Mouse (Mus musculus) MEL (cell line): ENCODE measurements around the gene Atp5b. TPM values are rescaled to one million over a fixed set of nuclear protein-coding genes. Genes with fewer than 3 reads are reported as not detected.
A peak's percentile ranks its signal among the peaks of the same experiment; 100 is the strongest.
"Not testable (repeated sequence)": the region's sequence is repeated elsewhere in the genome, so short reads cannot be mapped to it uniquely, and the experiment has no call there.

Experiments
- DNase-seq: peaks from one replicate; pipeline ENCODE4 v3.0.0; 2011; ENCODE audit warnings: low read depth, low spot score
- H3K27ac ChIP-seq: 2 replicates; pipeline ENCODE4 v1.5.1; 2012; ENCODE audit warnings: low read depth, mild to moderate bottlenecking, control low read depth, low read length, moderate library complexity; ENCODE audit not compliant: control insufficient read depth
- H3K27me3 ChIP-seq, 2 experiments: fragments of 150-350 bp in 1 of 2; sonication (generic) in 1 of 2; 2 replicates each; pipeline ENCODE4 v1.6.1; 2012; ENCODE audit warnings: low read length in 2 of 2, mild to moderate bottlenecking in 2 of 2, improper control_type of control experiment in 1 of 2, moderate library complexity in 1 of 2; ENCODE audit not compliant: insufficient read depth in 2 of 2, control insufficient read depth in 1 of 2
- H3K36me3 ChIP-seq, 2 experiments: 2 replicates each; pipeline ENCODE4 v1.6.1; 2012 to 2014; ENCODE audit warnings: low read length in 2 of 2, improper control_type of control experiment in 1 of 2, inconsistent platforms in 1 of 2, mild to moderate bottlenecking in 1 of 2; ENCODE audit not compliant: insufficient read depth in 2 of 2, control insufficient read depth in 1 of 2
- H3K4me1 ChIP-seq, 2 experiments: fragments of 150-350 bp in 1 of 2; sonication (generic) in 1 of 2; 2 replicates each; pipeline ENCODE4 v1.6.1; 2012; ENCODE audit warnings: low read length in 2 of 2, improper control_type of control experiment in 1 of 2, mild to moderate bottlenecking in 1 of 2; ENCODE audit not compliant: insufficient read depth in 2 of 2, control insufficient read depth in 1 of 2
- H3K4me3 ChIP-seq, 2 experiments: fragments of 150-350 bp in 1 of 2; sonication (generic) in 1 of 2; 2 replicates each; pipeline ENCODE4 v1.5.1; 2012; ENCODE audit warnings: low read depth in 2 of 2, low read length in 2 of 2, mild to moderate bottlenecking in 2 of 2, moderate library complexity in 2 of 2, control low read depth in 1 of 2, improper control_type of control experiment in 1 of 2; ENCODE audit not compliant: control insufficient read depth in 1 of 2, insufficient read depth in 1 of 2
- H3K79me2 ChIP-seq: 2 replicates; pipeline ENCODE4 v1.6.1; 2012; ENCODE audit warnings: mild to moderate bottlenecking, low read length, moderate library complexity; ENCODE audit not compliant: control insufficient read depth, poor library complexity, insufficient read depth
- H3K9ac ChIP-seq: 2 replicates; pipeline ENCODE4 v1.6.1; 2012; ENCODE audit warnings: low read depth, mild to moderate bottlenecking, control low read depth, low read length, moderate library complexity; ENCODE audit not compliant: control insufficient read depth, poor library complexity, severe bottlenecking
- H3K9me3 ChIP-seq: fragments of 150-350 bp; sonication (generic); replicated peaks from 2 replicates; pipeline ENCODE4 v1.6.1; 2012; ENCODE audit warnings: mild to moderate bottlenecking, low read length, improper control_type of control experiment, moderate library complexity; ENCODE audit not compliant: insufficient read depth
- BHLHE40 ChIP-seq: IDR thresholded peaks from 2 replicates; pipeline ENCODE4 v1.6.1; 2012; ENCODE audit warnings: low read depth, mild to moderate bottlenecking, inconsistent platforms, low read length, improper control_type of control experiment, borderline replicate concordance
- CHD1 ChIP-seq: IDR thresholded peaks from 2 replicates; pipeline ENCODE4 v1.6.1; 2012; ENCODE audit warnings: low read depth, mild to moderate bottlenecking, inconsistent platforms, low read length, improper control_type of control experiment
- CTCF ChIP-seq, 3 experiments: IDR thresholded peaks in 2 of 3; conservative IDR thresholded peaks in 1 of 3; 2 replicates each; pipeline ENCODE4 v1.5.1; 2011 to 2012; ENCODE audit warnings: low read length in 3 of 3, low read depth in 2 of 3, mild to moderate bottlenecking in 2 of 3, improper control_type of control experiment in 1 of 3, inconsistent platforms in 1 of 3, mixed read lengths in 1 of 3, moderate library complexity in 1 of 3; ENCODE audit not compliant: control insufficient read depth in 1 of 3, insufficient read depth in 1 of 3, poor library complexity in 1 of 3, severe bottlenecking in 1 of 3
- E2F4 ChIP-seq: IDR thresholded peaks from 2 replicates; pipeline ENCODE4 v1.6.1; 2011; ENCODE audit warnings: low read depth, low read length, improper control_type of control experiment, borderline replicate concordance
- EP300 ChIP-seq, 2 experiments: IDR thresholded peaks; 2 replicates each; pipeline ENCODE4 v1.6.1; 2011; ENCODE audit warnings: improper control_type of control experiment in 2 of 2, low read length in 2 of 2, low read depth in 1 of 2, mild to moderate bottlenecking in 1 of 2
- GATA1 ChIP-seq: IDR thresholded peaks from 2 replicates; pipeline ENCODE4 v1.6.1; 2011; ENCODE audit warnings: low read depth, low read length, improper control_type of control experiment
- HCFC1 ChIP-seq: IDR thresholded peaks from 2 replicates; pipeline ENCODE4 v1.6.1; 2012; ENCODE audit warnings: low read depth, mild to moderate bottlenecking, inconsistent platforms, low read length, improper control_type of control experiment, moderate library complexity
- JUND ChIP-seq: IDR thresholded peaks from 2 replicates; pipeline ENCODE4 v1.6.1; 2011; ENCODE audit warnings: low read depth, mild to moderate bottlenecking, improper control_type of control experiment, low read length
- KAT2A ChIP-seq: conservative IDR thresholded peaks from 2 replicates; pipeline ENCODE4 v1.6.1; 2012; ENCODE audit warnings: low read depth, low read length, improper control_type of control experiment, inconsistent platforms
- MAFK ChIP-seq: IDR thresholded peaks from 2 replicates; pipeline ENCODE4 v1.6.1; 2011; ENCODE audit warnings: low read depth, mild to moderate bottlenecking, low read length, improper control_type of control experiment, borderline replicate concordance
- MEF2A ChIP-seq: IDR thresholded peaks from 2 replicates; pipeline ENCODE4 v1.6.1; 2014; ENCODE audit warnings: low read depth, mild to moderate bottlenecking, inconsistent platforms, low read length, improper control_type of control experiment; ENCODE audit not compliant: poor library complexity, insufficient replicate concordance, severe bottlenecking; ENCODE audit errors: extremely low read depth
- MYB ChIP-seq: IDR thresholded peaks from 2 replicates; pipeline ENCODE4 v1.6.1; 2011; ENCODE audit warnings: mild to moderate bottlenecking, low read depth, low read length, improper control_type of control experiment
- MYC ChIP-seq: IDR thresholded peaks from 2 replicates; pipeline ENCODE4 v1.6.1; 2011; ENCODE audit warnings: low read depth, mild to moderate bottlenecking, low read length, improper control_type of control experiment, moderate library complexity
- POLR2AphosphoS2 ChIP-seq: IDR thresholded peaks from 2 replicates; pipeline ENCODE4 v1.6.1; 2011; ENCODE audit warnings: low read length, improper control_type of control experiment
- POLR2AphosphoS5 ChIP-seq: IDR thresholded peaks from 2 replicates; pipeline ENCODE4 v1.6.1; 2012; ENCODE audit warnings: low read depth, borderline replicate concordance, mild to moderate bottlenecking, inconsistent platforms, low read length, moderate library complexity, mixed read lengths
- RAD21 ChIP-seq: IDR thresholded peaks from 2 replicates; pipeline ENCODE4 v1.6.1; 2011; ENCODE audit warnings: mild to moderate bottlenecking, low read depth, low read length, improper control_type of control experiment
- RCOR1 ChIP-seq: IDR thresholded peaks from 2 replicates; pipeline ENCODE4 v1.6.1; 2012; ENCODE audit warnings: low read depth, mild to moderate bottlenecking, inconsistent platforms, low read length, improper control_type of control experiment
- SMC3 ChIP-seq: IDR thresholded peaks from 2 replicates; pipeline ENCODE4 v1.6.1; 2011; ENCODE audit warnings: low read depth, low read length, improper control_type of control experiment
- TAL1 ChIP-seq: IDR thresholded peaks from 2 replicates; pipeline ENCODE4 v1.6.1; 2012; ENCODE audit warnings: mild to moderate bottlenecking, inconsistent platforms, low read length, moderate library complexity, mixed read lengths
- UBTF ChIP-seq: IDR thresholded peaks from 2 replicates; pipeline ENCODE4 v1.6.1; 2012; ENCODE audit warnings: low read depth, mild to moderate bottlenecking, inconsistent platforms, low read length, improper control_type of control experiment, moderate library complexity, borderline replicate concordance; ENCODE audit not compliant: insufficient read depth
- USF1 ChIP-seq: IDR thresholded peaks from 2 replicates; pipeline ENCODE4 v1.6.1; 2014; ENCODE audit warnings: low read depth, mild to moderate bottlenecking, inconsistent platforms, low read length, improper control_type of control experiment, moderate library complexity
- USF2 ChIP-seq, 2 experiments: IDR thresholded peaks; 2 replicates each; pipeline ENCODE4 v1.6.1; 2011 to 2012; ENCODE audit warnings: improper control_type of control experiment in 2 of 2, low read length in 2 of 2, borderline replicate concordance in 1 of 2, inconsistent platforms in 1 of 2, low read depth in 1 of 2, mild to moderate bottlenecking in 1 of 2; ENCODE audit not compliant: insufficient read depth in 1 of 2
- ZMIZ1 ChIP-seq: IDR thresholded peaks from 2 replicates; pipeline ENCODE4 v1.6.1; 2012; ENCODE audit warnings: low read depth, mild to moderate bottlenecking, inconsistent platforms, low read length, improper control_type of control experiment, moderate library complexity
- ZNF384 ChIP-seq: IDR thresholded peaks from 2 replicates; pipeline ENCODE4 v1.6.1; 2012; ENCODE audit warnings: low read depth, mild to moderate bottlenecking, inconsistent platforms, low read length, improper control_type of control experiment
- polyA plus RNA-seq, 2 experiments: library from polyadenylated mRNA; stranded (reverse) in 1 of 2; unstranded in 1 of 2; fragments of >175 nt in 1 of 2; fragments of >200 nt in 1 of 2; gene quantifications; 2 replicates each; pipeline versions ENCODE4 v1.2.1 to v1.2.4; 2012; ENCODE audit warnings: low replicate concordance in 2 of 2, low read depth in 1 of 2; ENCODE audit not compliant: insufficient read length in 2 of 2, insufficient read depth in 1 of 2, missing spikeins in 1 of 2
- total RNA-seq: library from RNA; depleted of rRNA; stranded (reverse); fragments of 300-350 nt; gene quantifications from 2 replicates; pipeline ENCODE4 v1.2.3, GENCODE M21; 2012

The Atp5b gene
- total and polyA plus RNA-seq, 3 experiments: 545 to 2,318 (median 2,164) TPM

- TF ChIP-seq MYC (0 out of 2 replicates have a peak, but pooled peaks have one; percentile 59), ZNF384 (peak; percentile 80), SMC3 (peak; percentile 14; the same call in 1 of the 2 replicates), CTCF (IDR thresholded peaks at IDR 0.05 in 2 of 3, conservative IDR thresholded peaks at IDR 0.05 in 1 of 3; ENCODE audit: control insufficient read depth in 1 of 3, insufficient read depth in 1 of 3, low read depth in 2 of 3, low read length in 3 of 3, poor library complexity in 1 of 3, severe bottlenecking in 1 of 3) (peak in 1 of 3 experiments; percentile 55; a peak in 3 of 6 replicates)
- H3K36me3 ChIP-seq: peaks cover 40 to 53% of the 10 kb centered on the region in 2 experiments
- not testable (repeated sequence) for H3K27me3 ChIP-seq, H3K4me3 ChIP-seq, DNase-seq, H3K9me3 ChIP-seq, H3K9ac ChIP-seq, H3K27ac ChIP-seq
- H3K79me2 ChIP-seq: peaks cover 45% of the 10 kb centered on the region
- H3K4me1 ChIP-seq: peaks cover 10% of the 10 kb centered on the region in 2 experiments
These were observed 12.6 kb upstream of the Atp5b start for GRCm38 (mm10) chr10:128070432-128070831.

DNA sequence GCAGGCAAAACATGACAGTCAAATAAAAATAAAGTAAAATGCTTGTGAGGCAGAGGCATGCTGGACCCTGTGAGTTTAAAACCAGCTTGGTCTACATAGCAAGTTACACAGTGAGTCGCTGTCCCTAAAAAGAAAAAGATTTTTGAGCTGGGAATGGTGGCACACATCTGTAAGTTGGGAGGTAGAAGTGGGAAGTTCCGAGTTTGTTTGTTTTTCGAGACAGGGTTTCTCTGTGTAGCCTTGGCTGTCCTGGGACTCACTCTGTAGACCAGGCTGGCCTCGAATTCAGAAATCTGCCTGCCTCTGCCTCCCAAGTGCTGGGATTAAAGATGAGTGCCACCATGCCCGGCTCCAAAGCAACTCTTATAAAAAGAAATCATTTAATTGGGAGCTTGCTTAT, 4.8 kb upstream of the Atp5b start:
- peaks cover 4 to 11% of the 10 kb centered on the region in 2 experiments; a peak in 3 of 4 replicates for H3K4me1 ChIP-seq
- not testable (repeated sequence) for H3K9ac ChIP-seq, H3K79me2 ChIP-seq, DNase-seq, H3K27me3 ChIP-seq, H3K27ac ChIP-seq, H3K9me3 ChIP-seq, H3K4me3 ChIP-seq
- TF ChIP-seq ZMIZ1 (0 out of 2 replicates have a peak, but pooled peaks have one; percentile 29), POLR2AphosphoS2 (peak; percentile 50; the same call in 1 of the 2 replicates)
- peaks cover 9 to 14% of the 10 kb centered on the region in 2 experiments for H3K36me3 ChIP-seq

- H3K36me3 ChIP-seq: peaks cover 15 to 18% of the 10 kb centered on the region in 2 experiments
- H3K79me2 ChIP-seq: peaks cover 25% of the 10 kb centered on the region
- DNase-seq: peak; percentile 51
- H3K4me1 ChIP-seq: peaks cover 6 to 19% of the 10 kb centered on the region in 2 experiments
- H3K4me3 ChIP-seq: no peak overlapping the region
- no peak overlapping the region for H3K9ac ChIP-seq
- H3K9me3 ChIP-seq: no peaks in the 10 kb centered on the region
- H3K27me3 ChIP-seq: no peaks in the 10 kb centered on the region
- H3K27ac ChIP-seq: no peak overlapping the region
- peak; percentile 26 for TF ChIP-seq RAD21
- TF ChIP-seq SMC3: peak; percentile 37
- no peak for TF ChIP-seq E2F4
- no peak for TF ChIP-seq EP300 (IDR thresholded peaks at IDR 0.05; ENCODE audit: low read depth in 1 of 2, low read length in 2 of 2)
- TF ChIP-seq CHD1: no peak
- no peak for TF ChIP-seq JUND
- no peak for TF ChIP-seq MYB
- TF ChIP-seq GATA1: no peak
- no peak for TF ChIP-seq MAFK
- TF ChIP-seq RCOR1: no peak
- TF ChIP-seq MEF2A: no peak
- no peak for TF ChIP-seq UBTF
- no peak for TF ChIP-seq BHLHE40
- TF ChIP-seq TAL1: no peak
- no peak for TF ChIP-seq KAT2A
- no peak for TF ChIP-seq USF1
- no peak for TF ChIP-seq POLR2AphosphoS5
- TF ChIP-seq MYC: peak; percentile 54; the same call in 1 of the 2 replicates
- no peak for TF ChIP-seq POLR2AphosphoS2
- TF ChIP-seq HCFC1: no peak
- no peak for TF ChIP-seq ZNF384
- TF ChIP-seq USF2 (IDR thresholded peaks at IDR 0.05; ENCODE audit: borderline replicate concordance in 1 of 2, insufficient read depth in 1 of 2, low read depth in 1 of 2, low read length in 2 of 2): no peak
These were observed 2.6 kb upstream of the Atp5b start for GRCm38 (mm10) chr10:128080496-128080895.
